Mouse (Mus musculus): ENCODE data around the gene 9530077C05Rik.
"Not testable (repeated sequence)": the region's sequence is repeated elsewhere in the genome, so short reads cannot be mapped to it uniquely, and the experiment has no call there.

9530077C05Rik gene

GRCm38 (mm10) chr9:22411002-22411857 lies at the start of gene 9530077C05Rik:
Gene 9530077C05Rik, plus strand, starts transcription at chr9:22411513.
- DNase-seq (ENCODE audit: low spot score): peak; percentile 97

- DNase-seq (ENCODE audit: low spot score): no peak
These were observed 45.1 kb upstream of the 9530077C05Rik start for GRCm38 (mm10) chr9:22366221-22366620.

- no peak for DNase-seq (ENCODE audit: low spot score)
These were observed 44.7 kb upstream of the 9530077C05Rik start for GRCm38 (mm10) chr9:22366621-22367020.

- no peak for DNase-seq (ENCODE audit: low spot score)
These were observed 43.3 kb upstream of the 9530077C05Rik start for GRCm38 (mm10) chr9:22368030-22368429.

- DNase-seq (ENCODE audit: low spot score): no peak
These were observed 38.6 kb upstream of the 9530077C05Rik start for GRCm38 (mm10) chr9:22372760-22373159.

- DNase-seq (ENCODE audit: low spot score): peak; percentile 28
These were observed 35.2 kb upstream of the 9530077C05Rik start for GRCm38 (mm10) chr9:22376086-22376485.

GRCm38 (mm10) chr9:22385890-22386289 lies 25.4 kb upstream of the 9530077C05Rik start:
- DNase-seq (ENCODE audit: low spot score): no peak

GRCm38 (mm10) chr9:22387901-22388300 lies 23.4 kb upstream of the 9530077C05Rik start:
- no peak for DNase-seq (ENCODE audit: low spot score)

- DNase-seq (ENCODE audit: low spot score): no peak
These were observed 22.8 kb upstream of the 9530077C05Rik start for GRCm38 (mm10) chr9:22388401-22388980.

GRCm38 (mm10) chr9:22389021-22389476 lies 22.3 kb upstream of the 9530077C05Rik start, which contains the start of gene Anln:
Gene Anln, minus strand, starts transcription at chr9:22389188.
- peak; percentile 62 for DNase-seq (ENCODE audit: low spot score)

- DNase-seq (ENCODE audit: low spot score): no peak
These were observed 21.5 kb upstream of the 9530077C05Rik start for GRCm38 (mm10) chr9:22389736-22390245.

GRCm38 (mm10) chr9:22390390-22390789 lies 20.9 kb upstream of the 9530077C05Rik start:
- DNase-seq (ENCODE audit: low spot score): no peak

- no peak for DNase-seq (ENCODE audit: low spot score)
These were observed 16.6 kb upstream of the 9530077C05Rik start for GRCm38 (mm10) chr9:22394725-22395124.

GRCm38 (mm10) chr9:22399021-22399420 lies 12.3 kb upstream of the 9530077C05Rik start:
- no peak for DNase-seq (ENCODE audit: low spot score)

GRCm38 (mm10) chr9:22402001-22402400 lies 9.3 kb upstream of the 9530077C05Rik start:
- DNase-seq (ENCODE audit: low spot score): no peak

- no peak for DNase-seq (ENCODE audit: low spot score)
These were observed 8.3 kb upstream of the 9530077C05Rik start for GRCm38 (mm10) chr9:22402976-22403375.

GRCm38 (mm10) chr9:22403501-22403900 lies 7.8 kb upstream of the 9530077C05Rik start:
- DNase-seq (ENCODE audit: low spot score): not testable (repeated sequence)

GRCm38 (mm10) chr9:22405414-22405813 lies 5.9 kb upstream of the 9530077C05Rik start:
- no peak for DNase-seq (ENCODE audit: low spot score)

- not testable (repeated sequence) for DNase-seq (ENCODE audit: low spot score)
These were observed 3.7 kb upstream of the 9530077C05Rik start for GRCm38 (mm10) chr9:22407633-22408032.

GRCm38 (mm10) chr9:22408344-22408743 lies 3.0 kb upstream of the 9530077C05Rik start:
- not testable (repeated sequence) for DNase-seq (ENCODE audit: low spot score)

- no peak for DNase-seq (ENCODE audit: low spot score)
These were observed 1.8 kb upstream of the 9530077C05Rik start for GRCm38 (mm10) chr9:22409501-22409900.

- no peak for DNase-seq (ENCODE audit: low spot score)
These were observed 4.9 kb downstream of the 9530077C05Rik start for GRCm38 (mm10) chr9:22416187-22416586.

- DNase-seq (ENCODE audit: low spot score): no peak
These were observed 6.2 kb downstream of the 9530077C05Rik start for GRCm38 (mm10) chr9:22417547-22417946.
